Mouse (Mus musculus): ENCODE measurements at regions not wholly inside any gene's neighbourhood (a gene's known extent, or its start where the extent isn't known, plus 50 kb on each side); places are given as distances from the start of the nearest gene placed in this dataset.

DNA sequence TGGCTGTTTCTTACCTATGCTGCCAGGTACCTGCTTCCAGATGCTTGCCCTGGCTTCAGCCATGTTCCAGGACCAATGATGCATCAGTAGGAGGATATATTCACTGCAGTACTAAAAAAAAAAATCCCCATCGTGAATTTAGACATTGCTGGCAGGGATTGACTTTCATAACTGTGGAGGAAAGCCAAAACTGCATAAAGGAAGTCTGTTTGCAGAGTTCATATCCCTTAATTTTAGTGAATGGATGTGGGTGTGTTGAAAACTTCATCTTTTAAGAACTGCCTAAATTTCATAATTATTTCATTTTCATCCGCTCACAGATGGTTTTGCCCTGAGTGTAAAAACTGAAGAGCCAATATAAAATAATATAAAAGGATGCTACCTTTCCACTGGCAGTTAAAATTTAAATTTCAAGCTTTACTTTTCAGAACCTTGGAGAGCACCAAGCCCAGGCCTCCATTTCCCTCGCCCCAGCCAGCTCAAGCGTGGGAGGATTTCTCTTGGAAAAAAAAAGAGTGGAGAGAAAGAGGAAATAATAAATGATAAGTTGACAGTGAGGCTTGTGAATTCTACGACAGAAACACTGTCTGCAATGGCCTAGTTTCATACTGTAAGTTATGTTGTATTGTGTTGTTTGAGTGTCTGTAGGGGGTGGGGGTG, 50.3 kb upstream of the Akt3 start:
- TF ChIP-seq CTCF (IDR thresholded peaks at IDR 0.05; ENCODE audit: control insufficient read depth, insufficient read depth, insufficient replicate concordance, low read depth, low read length) (no peak), POLR2A (IDR thresholded peaks at IDR 0.05; ENCODE audit: control insufficient read depth, low read depth, low read length) (no peak)

All from testis, adult 2 months (tissue).